Mouse (Mus musculus): ENCODE measurements around the gene Cd4.

The Cd4 gene

GRCm38 (mm10) chr6:124885956-124886381 lies 2.1 kb downstream of the Cd4 start:
- in situ Hi-C loops (cut with MseI, MboI): no loop called here

- in situ Hi-C loops (cut with MseI, MboI): no loop called here
Measured at GRCm38 (mm10) chr6:124884714-124885500, 3.1 kb downstream of the Cd4 start.

- in situ Hi-C loops (cut with MseI, MboI): no loop called here
Measured at GRCm38 (mm10) chr6:124883351-124883750, 4.7 kb downstream of the Cd4 start.

GRCm38 (mm10) chr6:124881821-124882220 lies 6.2 kb downstream of the Cd4 start:
- in situ Hi-C loops (cut with MseI, MboI): no loop called here

GRCm38 (mm10) chr6:124879390-124879789 lies 8.6 kb downstream of the Cd4 start:
- in situ Hi-C loops (cut with MseI, MboI): no loop called here

- in situ Hi-C loops (cut with MseI, MboI): no loop called here
Measured at GRCm38 (mm10) chr6:124874348-124874747, 13.7 kb downstream of the Cd4 start.

- in situ Hi-C loops (cut with MseI, MboI): no loop called here
Measured at GRCm38 (mm10) chr6:124866560-124866959, 21.5 kb downstream of the Cd4 start.

GRCm38 (mm10) chr6:124865766-124866362 lies 22.2 kb downstream of the Cd4 start:
- in situ Hi-C loops (cut with MseI, MboI): no loop called here

- in situ Hi-C loops (cut with MseI, MboI): no loop called here
Measured at GRCm38 (mm10) chr6:124863658-124864298, 24.2 kb downstream of the Cd4 start, which contains the start of gene Gpr162. TSS of gene Gpr162 (minus strand) at chr6:124863983.

- in situ Hi-C loops (cut with MseI, MboI): no loop called here
Measured at GRCm38 (mm10) chr6:124863125-124863657, 24.8 kb downstream of the Cd4 start.

GRCm38 (mm10) chr6:124862406-124863124 lies 25.5 kb downstream of the Cd4 start:
- in situ Hi-C loops (cut with MseI, MboI): no loop called here

- in situ Hi-C loops (cut with MseI, MboI): no loop called here
Measured at GRCm38 (mm10) chr6:124861802-124862201, 26.2 kb downstream of the Cd4 start.

- in situ Hi-C loops (cut with MseI, MboI): no loop called here
Measured at GRCm38 (mm10) chr6:124861266-124861665, 26.8 kb downstream of the Cd4 start.

- in situ Hi-C loops (cut with MseI, MboI): no loop called here
Measured at GRCm38 (mm10) chr6:124860511-124860910, 27.5 kb downstream of the Cd4 start.

GRCm38 (mm10) chr6:124859725-124860124 lies 28.3 kb downstream of the Cd4 start:
- in situ Hi-C loops (cut with MseI, MboI): no loop called here

- in situ Hi-C loops (cut with MseI, MboI): no loop called here
Measured at GRCm38 (mm10) chr6:124858561-124859318, 29.3 kb downstream of the Cd4 start.

GRCm38 (mm10) chr6:124857840-124858530 lies 30.0 kb downstream of the Cd4 start:
- in situ Hi-C loops (cut with MseI, MboI): no loop called here

GRCm38 (mm10) chr6:124856916-124857839 lies 30.8 kb downstream of the Cd4 start, which contains the start of gene P3h3:
TSS of gene P3h3 (minus strand) at chr6:124857752.
- in situ Hi-C loops (cut with MseI, MboI): no loop called here

GRCm38 (mm10) chr6:124856321-124856720 lies 31.7 kb downstream of the Cd4 start:
- in situ Hi-C loops (cut with MseI, MboI): no loop called here

All from mouse trophoblast stem cell (cell line).